Mouse (Mus musculus) neural tube, embryonic 14.5 days (tissue): ENCODE measurements around the gene Igtp. TPM values are rescaled to one million over a fixed set of nuclear protein-coding genes. Genes with fewer than 3 reads are reported as not detected.
"Not testable (repeated sequence)": the region's sequence is repeated elsewhere in the genome, so short reads cannot be mapped to it uniquely, and the experiment has no call there.

ENCODE experiments used
- ATAC-seq: fragments of 200-750 bp; cut with Nextera tagmentation; 2 replicates; pipeline ENCODE4 v1.8.0; 2017; ENCODE audit warnings: low read depth, mild to moderate bottlenecking, moderate TSS enrichment, moderate library complexity
- H3K27ac ChIP-seq: fragments of 300-500 bp; sonication (generic); 2 replicates; pipeline ENCODE4 v1.5.1; 2014; ENCODE audit warnings: low read depth, mild to moderate bottlenecking, control low read depth, low read length, moderate library complexity, mixed read lengths
- H3K27me3 ChIP-seq: fragments of 300-500 bp; sonication (generic); 2 replicates; pipeline ENCODE4 v1.6.1; 2014; ENCODE audit warnings: low read length; ENCODE audit not compliant: control insufficient read depth, insufficient read depth
- H3K36me3 ChIP-seq: fragments of 300-500 bp; sonication (generic); 2 replicates; pipeline ENCODE4 v1.6.1; 2014; ENCODE audit warnings: low read length, mixed read lengths; ENCODE audit not compliant: control insufficient read depth, insufficient read depth
- H3K4me1 ChIP-seq: fragments of 300-500 bp; sonication (generic); 2 replicates; pipeline ENCODE4 v1.6.1; 2014; ENCODE audit warnings: low read length; ENCODE audit not compliant: control insufficient read depth, insufficient read depth
- H3K4me2 ChIP-seq: fragments of 300-500 bp; sonication (generic); 2 replicates; pipeline ENCODE4 v1.6.1; 2014; ENCODE audit warnings: mild to moderate bottlenecking, low read depth, low read length, control low read depth
- H3K4me3 ChIP-seq: fragments of 300-500 bp; sonication (generic); 2 replicates; pipeline ENCODE4 v1.5.1; 2014; ENCODE audit warnings: low read depth, low read length, control low read depth, mixed read lengths
- H3K9ac ChIP-seq: fragments of 300-500 bp; sonication (generic); replicated peaks from 2 replicates; pipeline ENCODE4 v1.6.1; 2014; ENCODE audit warnings: low read depth, mild to moderate bottlenecking, control low read depth, low read length, mixed read lengths
- H3K9me3 ChIP-seq: fragments of 300-500 bp; sonication (generic); 2 replicates; pipeline ENCODE4 v1.6.1; 2016; ENCODE audit warnings: low read length; ENCODE audit not compliant: control insufficient read depth
- WGBS: fragments of 180-500 bp; shearing (Covaris S2); extraction: QIAGEN DNeasy Blood & Tissue Kit; methylation state at CpG from one replicate; pipeline ENCODE4 v1.1.7; 2014; 5-methylcytosine and 5-hydroxymethylcytosine counted together
- polyA plus RNA-seq: library from polyadenylated mRNA; unstranded; fragments of >200 nt; fragmentation: Nextera tagmentation; extraction: Ambion mirVana; gene quantifications from 2 replicates; pipeline ENCODE4 v1.2.1, GENCODE M21; 2014

The Igtp gene
- polyA plus RNA-seq, 1 experiment from 2014 or later: 0.68 TPM

DNA sequence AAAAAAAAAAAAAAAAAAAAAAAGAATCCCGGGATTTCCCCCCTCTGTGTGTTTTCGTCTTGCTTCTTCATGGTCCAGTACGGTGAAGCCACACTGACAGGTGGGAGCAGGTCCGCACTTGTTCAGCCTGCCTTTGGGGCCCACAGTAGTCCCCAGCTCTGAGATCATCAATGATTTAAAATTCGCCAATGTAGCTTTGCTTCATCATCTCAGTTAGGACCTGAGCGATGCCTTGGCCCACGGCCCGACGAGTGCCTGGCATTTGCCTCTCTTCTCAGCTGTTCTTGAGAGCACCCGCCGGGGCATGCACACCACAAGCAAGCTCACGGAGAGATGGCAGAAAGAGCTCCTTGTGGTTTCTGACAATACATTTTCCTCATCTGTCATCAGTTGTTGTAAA is 1.7 kb downstream of the Igtp start:
- Histone ChIP-seq H3K4me2 (no peak overlapping the region), H3K4me3 (no peak overlapping the region), H3K9me3 (no peaks in the 10 kb centered on the region), H3K36me3 (no peaks in the 10 kb centered on the region), H3K27ac (no peak overlapping the region), H3K9ac (no peak overlapping the region), H3K27me3 (no peaks in the 10 kb centered on the region), H3K4me1 (no peaks in the 10 kb centered on the region)
- WGBS: 92% methylated on average over 12 of the region's 12 CpGs
- ATAC-seq: no peak

GRCm38 (mm10) chr11:58210321-58210886 is 11.0 kb downstream of the Igtp start:
- Histone ChIP-seq H3K4me3 (no peak overlapping the region), H3K4me1 (no peaks in the 10 kb centered on the region), H3K4me2 (no peak overlapping the region), H3K27me3 (no peaks in the 10 kb centered on the region), H3K27ac (no peak overlapping the region), H3K9ac (no peak overlapping the region), H3K9me3 (no peaks in the 10 kb centered on the region), H3K36me3 (no peaks in the 10 kb centered on the region)
- no peak for ATAC-seq
- 88% methylated on average over 1 of the region's 1 CpGs for WGBS

- Histone ChIP-seq H3K9ac (no peak overlapping the region), H3K27me3 (no peaks in the 10 kb centered on the region), H3K9me3 (no peaks in the 10 kb centered on the region), H3K36me3 (no peaks in the 10 kb centered on the region), H3K27ac (no peak overlapping the region), H3K4me2 (no peak overlapping the region), H3K4me1 (no peaks in the 10 kb centered on the region), H3K4me3 (no peak overlapping the region)
- ATAC-seq: no peak
- 16% methylated on average over 9 of the region's 9 CpGs for WGBS
Observed at GRCm38 (mm10) chr11:58211062-58211681, 11.8 kb downstream of the Igtp start.

- no peak for ATAC-seq
- H3K4me1 ChIP-seq: no peaks in the 10 kb centered on the region
- H3K36me3 ChIP-seq: no peaks in the 10 kb centered on the region
- H3K27me3 ChIP-seq: no peaks in the 10 kb centered on the region
- H3K4me2 ChIP-seq: no peak overlapping the region
- no peaks in the 10 kb centered on the region for H3K9me3 ChIP-seq
- 5% methylated on average over 2 of the region's 2 CpGs for WGBS
- no peak overlapping the region for H3K9ac ChIP-seq
- no peak overlapping the region for H3K27ac ChIP-seq
- H3K4me3 ChIP-seq: no peak overlapping the region
Observed at GRCm38 (mm10) chr11:58211682-58212067, 12.3 kb downstream of the Igtp start.

DNA sequence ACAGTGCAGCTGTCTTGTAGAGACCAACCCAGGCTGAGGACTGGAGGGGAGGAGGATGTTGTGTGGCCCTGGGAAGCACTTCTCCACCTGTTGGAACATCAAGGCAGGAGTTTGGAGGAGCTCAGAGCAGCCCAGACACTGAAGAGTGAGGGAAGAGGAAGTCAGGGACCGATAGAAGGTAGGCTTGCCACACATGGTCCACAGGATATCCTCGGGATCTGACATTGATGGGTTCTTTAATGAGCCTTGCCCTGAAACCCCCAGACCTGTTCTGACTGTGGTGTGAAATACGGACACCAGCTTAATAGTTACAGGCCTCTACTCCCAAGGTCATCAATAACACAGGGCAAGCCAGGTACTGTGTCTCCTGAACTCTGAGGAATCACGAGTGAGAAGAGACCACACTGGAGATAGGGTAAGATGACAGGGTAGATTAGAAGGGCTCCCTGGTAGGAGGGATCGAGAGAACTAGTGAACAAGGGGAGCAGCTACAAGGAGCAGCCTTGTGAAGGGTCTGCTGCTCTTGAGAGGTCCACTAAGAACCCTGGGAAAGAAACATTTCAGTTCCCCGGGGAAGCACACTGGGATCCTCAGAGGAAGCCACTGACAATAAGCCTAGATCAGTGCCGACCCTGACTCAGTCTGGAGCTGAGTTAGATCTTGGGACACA is 14.5 kb downstream of the Igtp start:
- no peaks in the 10 kb centered on the region for H3K4me1 ChIP-seq
- no peak for ATAC-seq
- no peaks in the 10 kb centered on the region for H3K27me3 ChIP-seq
- H3K4me3 ChIP-seq: no peak overlapping the region
- H3K27ac ChIP-seq: no peak overlapping the region
- no peaks in the 10 kb centered on the region for H3K9me3 ChIP-seq
- 89% methylated on average over 7 of the region's 7 CpGs for WGBS
- H3K36me3 ChIP-seq: no peaks in the 10 kb centered on the region
- H3K9ac ChIP-seq: no peak overlapping the region
- H3K4me2 ChIP-seq: no peak overlapping the region

DNA sequence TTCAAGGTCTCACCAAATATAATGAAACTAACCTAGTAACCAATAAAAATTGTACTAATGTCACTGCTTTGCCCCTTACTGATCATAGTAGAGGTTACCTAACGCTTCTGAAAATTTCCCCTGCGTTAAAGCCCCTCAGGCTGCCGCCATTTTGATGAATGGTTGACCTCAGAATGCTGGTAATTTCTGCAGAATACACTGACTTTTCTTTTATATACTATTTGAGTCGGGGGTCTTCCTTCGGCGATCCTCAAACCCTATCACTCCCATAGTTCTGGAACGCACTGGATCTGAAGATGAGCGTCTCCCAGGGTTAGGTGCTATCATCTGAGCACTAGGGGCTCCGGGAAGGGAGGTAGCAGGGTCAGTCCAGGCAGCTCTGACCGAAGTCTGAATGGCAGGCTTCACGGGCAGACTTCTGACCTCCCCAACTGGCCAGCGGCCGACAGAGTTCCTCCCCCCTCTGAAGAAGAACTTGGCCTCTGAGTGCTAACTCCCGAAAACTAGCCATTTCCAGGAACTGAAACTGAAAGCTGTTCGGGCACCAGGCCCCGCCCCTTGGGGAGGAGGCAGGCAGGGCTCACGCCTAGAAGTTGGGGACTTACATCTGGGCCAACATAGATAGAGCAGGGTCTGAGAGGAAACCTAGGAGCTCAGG is 15.2 kb downstream of the Igtp start:
- Histone ChIP-seq H3K27ac (no peak overlapping the region), H3K27me3 (no peaks in the 10 kb centered on the region), H3K36me3 (no peaks in the 10 kb centered on the region), H3K9me3 (no peaks in the 10 kb centered on the region), H3K4me1 (no peaks in the 10 kb centered on the region), H3K4me2 (peak overlapping the region; percentile 35), H3K9ac (no peak overlapping the region; the same call in 1 of the 2 replicates), H3K4me3 (peak overlapping the region; percentile 16)
- WGBS: 38% methylated on average over 17 of the region's 17 CpGs
- no peak for ATAC-seq

DNA sequence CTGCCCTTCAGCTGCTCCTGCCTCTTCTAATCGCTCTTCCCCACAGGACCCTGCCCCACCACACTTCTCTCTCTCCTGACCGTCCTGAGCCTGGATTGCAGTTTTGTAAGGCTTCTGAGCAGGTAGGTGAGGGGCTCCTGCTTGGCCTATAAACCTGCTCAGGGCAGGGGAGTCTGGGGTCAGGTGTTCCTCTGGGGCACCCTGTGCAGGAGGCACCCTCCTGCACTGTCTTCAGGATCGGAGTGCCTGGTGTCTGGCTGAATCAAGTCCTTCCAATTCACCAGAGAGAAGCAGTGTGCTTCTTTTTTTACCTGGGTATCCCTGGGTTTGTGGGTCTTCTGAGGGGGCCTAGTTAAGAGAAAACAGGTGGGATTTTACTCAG is 15.7 kb downstream of the Igtp start:
- WGBS: 45% methylated on average over 2 of the region's 3 CpGs
- not testable (repeated sequence) for H3K4me3 ChIP-seq, H3K4me2 ChIP-seq

GRCm38 (mm10) chr11:58215814-58216213 is 16.5 kb downstream of the Igtp start:
- no peaks in the 10 kb centered on the region for H3K9me3 ChIP-seq
- no peak for ATAC-seq
- WGBS: 83% methylated on average over 5 of the region's 5 CpGs
- H3K4me1 ChIP-seq: no peaks in the 10 kb centered on the region
- no peak overlapping the region for H3K4me3 ChIP-seq
- H3K9ac ChIP-seq: no peak overlapping the region
- H3K4me2 ChIP-seq: no peak overlapping the region
- no peaks in the 10 kb centered on the region for H3K27me3 ChIP-seq
- no peaks in the 10 kb centered on the region for H3K36me3 ChIP-seq
- no peak overlapping the region for H3K27ac ChIP-seq

More for the DNA sequence above, 15.7 kb downstream of the Igtp start:
- not testable (repeated sequence) for H3K4me1 ChIP-seq, H3K27me3 ChIP-seq, H3K9me3 ChIP-seq, H3K36me3 ChIP-seq, ATAC-seq, H3K9ac ChIP-seq, H3K27ac ChIP-seq

- Histone ChIP-seq H3K36me3 (no peaks in the 10 kb centered on the region), H3K4me2 (no peak overlapping the region), H3K9ac (no peak overlapping the region), H3K4me3 (no peak overlapping the region), H3K27me3 (no peaks in the 10 kb centered on the region), H3K27ac (no peak overlapping the region), H3K9me3 (no peaks in the 10 kb centered on the region), H3K4me1 (no peaks in the 10 kb centered on the region)
- 88% methylated on average over 6 of the region's 6 CpGs for WGBS
- no peak for ATAC-seq
Observed at GRCm38 (mm10) chr11:58216823-58217222, 17.5 kb downstream of the Igtp start.
